Mouse (Mus musculus) brain, embryonic 14.5 days (tissue): ENCODE measurements around the gene S1pr4. TPM values are rescaled to one million over a fixed set of nuclear protein-coding genes. Genes with fewer than 3 reads are reported as not detected.

Source experiments
- DNase-seq: peaks from one replicate; pipeline ENCODE4 v3.0.0-alpha.2; 2011; ENCODE audit warnings: low read depth
- CTCF ChIP-seq: fragments of 200-500 bp; IDR thresholded peaks from 2 replicates; pipeline ENCODE4 v1.5.1; 2012; ENCODE audit warnings: inconsistent platforms, mild to moderate bottlenecking, moderate library complexity, borderline replicate concordance; ENCODE audit not compliant: insufficient read depth, insufficient read length; ENCODE audit errors: extremely low read depth
- POLR2A ChIP-seq: fragments of 200-500 bp; IDR thresholded peaks from 2 replicates; pipeline ENCODE4 v1.6.1; 2012; ENCODE audit warnings: mild to moderate bottlenecking, inconsistent platforms, borderline replicate concordance; ENCODE audit not compliant: poor library complexity, insufficient read depth, insufficient read length, severe bottlenecking; ENCODE audit errors: extremely low read depth
- polyA plus RNA-seq: library from polyadenylated mRNA; depleted of rRNA; stranded (reverse); fragments of >200 nt; gene quantifications from 2 replicates; pipeline ENCODE4 v1.2.3, GENCODE M21; 2012; rRNA removed

Gene S1pr4
- polyA plus RNA-seq: 0.54 and 0.59 TPM in 2 replicates

GRCm38 (mm10) chr10:81500032-81500431 lies at the start of gene S1pr4:
TSS of gene S1pr4 (minus strand) at chr10:81500132.
- no peak for TF ChIP-seq POLR2A
- TF ChIP-seq CTCF: no peak
- no peak for DNase-seq

GRCm38 (mm10) chr10:81548944-81549343 lies 49.0 kb upstream of the S1pr4 start:
- no peak for TF ChIP-seq POLR2A
- no peak for TF ChIP-seq CTCF
- no peak for DNase-seq

GRCm38 (mm10) chr10:81546788-81547571 lies 47.0 kb upstream of the S1pr4 start:
- no peak for DNase-seq
- TF ChIP-seq CTCF: no peak
- TF ChIP-seq POLR2A: no peak

GRCm38 (mm10) chr10:81546332-81546731 lies 46.4 kb upstream of the S1pr4 start:
- DNase-seq: no peak
- no peak for TF ChIP-seq CTCF
- no peak for TF ChIP-seq POLR2A

GRCm38 (mm10) chr10:81545161-81545747 lies 45.3 kb upstream of the S1pr4 start, which contains the start of gene Gna11:
TSS of gene Gna11 (minus strand) at chr10:81545190.
- TF ChIP-seq POLR2A (peak; percentile 29; the same call in 1 of the 2 replicates), CTCF (no peak)
- DNase-seq: peak; percentile 100

GRCm38 (mm10) chr10:81544296-81545160 lies 44.6 kb upstream of the S1pr4 start:
- no peak for TF ChIP-seq CTCF
- peak; percentile 82 for TF ChIP-seq POLR2A

GRCm38 (mm10) chr10:81543633-81544032 lies 43.7 kb upstream of the S1pr4 start:
- DNase-seq: no peak
- no peak for TF ChIP-seq CTCF

More at GRCm38 (mm10) chr10:81544296-81545160, 44.6 kb upstream of the S1pr4 start:
- DNase-seq: no peak

- TF ChIP-seq POLR2A: no peak
- no peak for TF ChIP-seq CTCF
- no peak for DNase-seq
Measured at GRCm38 (mm10) chr10:81542727-81543460, 43.0 kb upstream of the S1pr4 start.

- no peak for DNase-seq
- TF ChIP-seq CTCF (no peak), POLR2A (no peak)
Measured at GRCm38 (mm10) chr10:81541803-81542202, 41.9 kb upstream of the S1pr4 start.

- DNase-seq: no peak
- no peak for TF ChIP-seq POLR2A
- no peak for TF ChIP-seq CTCF
Measured at GRCm38 (mm10) chr10:81541363-81541762, 41.4 kb upstream of the S1pr4 start.

GRCm38 (mm10) chr10:81538321-81539048 lies 38.6 kb upstream of the S1pr4 start:
- no peak for DNase-seq
- TF ChIP-seq CTCF: no peak
- TF ChIP-seq POLR2A: no peak
